Comparison of ENCODE assay signal across 23 mouse cellular contexts in genomic region chr2:36215203-36215739, GRCm38 (mm10). TPM values are rescaled to one million over a fixed set of nuclear protein-coding genes. Genes with fewer than 3 reads are reported as not detected.
DNase-seq lines count a peak whose midpoint lies in the region; ATAC-seq and TF ChIP-seq lines count a peak whose summit lies in the region.
"Had no signal": no experiment of that assay in that cellular context is flagged by ENCODE, and none has a peak within 500 bp of the region (broad histone marks: within the 10 kb centered on the region; RNA-seq: fewer than 3 reads in every experiment).

No protein-coding gene starts in this region.

- no peak overlapping the region for H3K4me2 ChIP-seq in kidney, embryonic 16.5 days (replicated peaks; ENCODE audit: low read depth, low read length)
- H3K4me2 ChIP-seq in lung, embryonic 16.5 days (ENCODE audit: low read depth, low read length), result no peak overlapping the region
- no peak overlapping the region for H3K4me2 ChIP-seq in CH12.LX (ENCODE audit: insufficient read depth, low read depth, poor library complexity, severe bottlenecking)
- H3K4me2 ChIP-seq in forebrain, embryonic 13.5 days, result no peak overlapping the region
- H3K4me2 ChIP-seq: embryonic facial prominence, embryonic 13.5 days; embryonic facial prominence, embryonic 15.5 days; forebrain, embryonic 12.5 days; forebrain, embryonic 15.5 days had no signal

- 91% methylated on average over 5 of the region's 5 CpGs for WGBS in kidney, embryonic 16.5 days
- WGBS in lung, embryonic 16.5 days, result 90% methylated on average over 5 of the region's 5 CpGs
- WGBS in lung, adult 2 months, result 97% methylated on average over 5 of the region's 5 CpGs
- WGBS in forebrain, embryonic 13.5 days, result 86% methylated on average over 5 of the region's 5 CpGs

- no peaks in the 10 kb centered on the region for H3K36me3 ChIP-seq in kidney, embryonic 16.5 days (ENCODE audit: insufficient read depth, low read length)
- no peaks in the 10 kb centered on the region for H3K36me3 ChIP-seq in lung, embryonic 16.5 days (ENCODE audit: control insufficient read depth, insufficient read depth, low read length)
- H3K36me3 ChIP-seq in CH12.LX (replicated peaks in 1 of 2; ENCODE audit: control insufficient read depth in 1 of 2, insufficient read depth in 1 of 2, low read length in 1 of 2), result no peaks in the 10 kb centered on the region
- no peaks in the 10 kb centered on the region for H3K36me3 ChIP-seq in forebrain, embryonic 13.5 days (ENCODE audit: poor library complexity, severe bottlenecking)
- H3K36me3 ChIP-seq: embryonic facial prominence, embryonic 13.5 days; embryonic facial prominence, embryonic 15.5 days; forebrain, embryonic 10.5 days; forebrain, embryonic 12.5 days; forebrain, embryonic 15.5 days had no signal

- peaks cover 9% of the 10 kb centered on the region for H3K27me3 ChIP-seq in kidney, embryonic 16.5 days (ENCODE audit: insufficient read depth, low read length)
- peaks cover 13% of the 10 kb centered on the region for H3K27me3 ChIP-seq in lung, embryonic 16.5 days (ENCODE audit: control insufficient read depth, insufficient read depth, low read depth, low read length)
- no peaks in the 10 kb centered on the region for H3K27me3 ChIP-seq in CH12.LX (replicated peaks)
- peaks cover 26% of the 10 kb centered on the region for H3K27me3 ChIP-seq in forebrain, embryonic 13.5 days

- dilution Hi-C loops in CH12.LX (cut with MboI; ENCODE audit: extremely low pct_ligation_motif_present, extremely low pct_unique_long_range_greater_than_20kb, low sequenced_read_pairs), result no loop called here

- TF ChIP-seq EP300 in CH12.LX (IDR thresholded peaks at IDR 0.05; ENCODE audit: low read length), result peak; percentile 38; the same call in 1 of the 2 replicates

- in situ Hi-C loops in CH12.LX (cut with MboI; ENCODE audit: low pct_ligation_motif_present, low pct_unique_long_range_greater_than_20kb, low sequenced_read_pairs), result loop anchor here (10.0 to 25.0 kb wide), 2 partner anchors 60 to 653 kb away; partner anchors contain the start of gene Dab2ip

- peak overlapping the region; percentile 40; the same call in 1 of the 2 replicates for H3K27ac ChIP-seq in kidney, embryonic 16.5 days (ENCODE audit: low read length)
- H3K27ac ChIP-seq in lung, embryonic 16.5 days (ENCODE audit: low read length), result peak overlapping the region; percentile 95
- no peak overlapping the region for H3K27ac ChIP-seq in CH12.LX (ENCODE audit: insufficient read depth, low read depth)
- H3K27ac ChIP-seq in forebrain, embryonic 13.5 days, result no peak overlapping the region
- H3K27ac ChIP-seq: embryonic facial prominence, embryonic 15.5 days; forebrain, embryonic 10.5 days; forebrain, embryonic 12.5 days; forebrain, embryonic 15.5 days had no signal

- no peak for TF ChIP-seq CTCF in lung, adult 2 months (IDR thresholded peaks at IDR 0.05; ENCODE audit: insufficient read depth, low read length)
- no peak for TF ChIP-seq CTCF in CH12.LX (conservative IDR thresholded peaks at IDR 0.05 in 1 of 2, IDR thresholded peaks at IDR 0.05 in 1 of 2; ENCODE audit: low read depth in 2 of 2, low read length in 2 of 2)

- no peak for TF ChIP-seq POLR2A in lung, adult 2 months (IDR thresholded peaks at IDR 0.05; ENCODE audit: borderline replicate concordance, extremely low read depth, low read depth, low read length)
- TF ChIP-seq POLR2A in CH12.LX (IDR thresholded peaks at IDR 0.05; ENCODE audit: low read depth, low read length), result no peak

- no peak overlapping the region for H3K4me3 ChIP-seq in kidney, embryonic 16.5 days (ENCODE audit: low read length)
- no peak overlapping the region for H3K4me3 ChIP-seq in lung, embryonic 16.5 days (ENCODE audit: low read length)
- no peak overlapping the region for H3K4me3 ChIP-seq in lung, adult 2 months (replicated peaks; ENCODE audit: extremely low read depth, low read depth, low read length)
- H3K4me3 ChIP-seq in CH12.LX (replicated peaks in 1 of 3; ENCODE audit: low read depth in 2 of 3, low read length in 2 of 3, poor library complexity in 1 of 3), result no peak overlapping the region
- no peak overlapping the region for H3K4me3 ChIP-seq in forebrain, embryonic 13.5 days
- H3K4me3 ChIP-seq: embryonic facial prominence, embryonic 13.5 days; embryonic facial prominence, embryonic 15.5 days; erythroblast, embryonic 14.5 days; forebrain, embryonic 10.5 days; forebrain, embryonic 12.5 days; forebrain, embryonic 15.5 days had no signal

- no peak for ATAC-seq in kidney, embryonic 16.5 days (ENCODE audit: low FRiP score, low TSS enrichment)
- no peak for ATAC-seq in lung, embryonic 16.5 days (ENCODE audit: low read depth)
- ATAC-seq in forebrain, embryonic 13.5 days, result no peak
- ATAC-seq: CD4-positive, CD25-positive, alpha-beta regulatory T cell, adult 4 months; forebrain, embryonic 15.5 days had no signal

- H3K4me1 ChIP-seq in kidney, embryonic 16.5 days (ENCODE audit: insufficient read depth, low read length), result peaks cover 57% of the 10 kb centered on the region
- H3K4me1 ChIP-seq in lung, embryonic 16.5 days (replicated peaks; ENCODE audit: control insufficient read depth, insufficient read depth, low read length), result peaks cover 54% of the 10 kb centered on the region
- peaks cover 16% of the 10 kb centered on the region for H3K4me1 ChIP-seq in lung, adult 2 months (ENCODE audit: control insufficient read depth, insufficient read depth, low read length)
- H3K4me1 ChIP-seq in CH12.LX (ENCODE audit: control insufficient read depth in 1 of 2, insufficient read depth in 2 of 2), result peaks cover 16 to 57% of the 10 kb centered on the region in 2 experiments
- H3K4me1 ChIP-seq in forebrain, embryonic 13.5 days, result peaks cover 14% of the 10 kb centered on the region

- no peak; the same call in 1 of the 2 replicates for TF ChIP-seq RAD21 in CH12.LX (IDR thresholded peaks at IDR 0.05; ENCODE audit: low read depth, low read length)

- no peaks in the 10 kb centered on the region for H3K79me2 ChIP-seq in CH12.LX (replicated peaks; ENCODE audit: control insufficient read depth, extremely low read depth, insufficient read depth, poor library complexity, severe bottlenecking)

- H3K9ac ChIP-seq in kidney, embryonic 16.5 days (replicated peaks; ENCODE audit: low read length), result no peak overlapping the region
- no peak overlapping the region for H3K9ac ChIP-seq in lung, embryonic 16.5 days (ENCODE audit: low read length)
- no peak overlapping the region for H3K9ac ChIP-seq in CH12.LX (ENCODE audit: insufficient read depth, low read depth)
- no peak overlapping the region for H3K9ac ChIP-seq in forebrain, embryonic 13.5 days
- H3K9ac ChIP-seq: embryonic facial prominence, embryonic 13.5 days; embryonic facial prominence, embryonic 15.5 days; forebrain, embryonic 12.5 days; forebrain, embryonic 15.5 days; forebrain, postnatal 0 days had no signal

- no peaks in the 10 kb centered on the region for H3K9me3 ChIP-seq in kidney, embryonic 16.5 days (ENCODE audit: low read length)
- no peaks in the 10 kb centered on the region for H3K9me3 ChIP-seq in lung, embryonic 16.5 days (ENCODE audit: control insufficient read depth, low read length)
- H3K9me3 ChIP-seq in CH12.LX (replicated peaks; ENCODE audit: low read length), result no peaks in the 10 kb centered on the region
- no peaks in the 10 kb centered on the region for H3K9me3 ChIP-seq in forebrain, embryonic 13.5 days (replicated peaks)
- H3K9me3 ChIP-seq: embryonic facial prominence, embryonic 13.5 days; embryonic facial prominence, embryonic 15.5 days; forebrain, embryonic 10.5 days; forebrain, embryonic 12.5 days; forebrain, embryonic 15.5 days had no signal

- no peak for DNase-seq in kidney, postnatal 36 days
- DNase-seq in lung, adult 2 months, result no peak
- peak; percentile 90 for DNase-seq in 416B (ENCODE audit: low read depth)
- DNase-seq in CH12.LX (ENCODE audit: extremely low read depth), result peak; percentile 59
- DNase-seq: adrenal gland, adult 2 months; adrenal gland, postnatal 25 days; B cell, adult 2 months; cerebellum, adult 11 months; cerebellum, adult 18-20 months; cerebellum, adult 8-10 months; cerebellum, adult 9-11 months; cerebellum, postnatal 36 days; forebrain, postnatal 0 days had no signal

TF ChIP-seq in CH12.LX, 34 proteins besides CTCF, POLR2A, EP300 and RAD21:
- TF ChIP-seq SMC3 (IDR thresholded peaks at IDR 0.05; ENCODE audit: low read depth, low read length) (no peak), ETS1 (conservative IDR thresholded peaks at IDR 0.05; ENCODE audit: low read depth, low read length) (peak; percentile 56), CHD2 (IDR thresholded peaks at IDR 0.05; ENCODE audit: low read length) (no peak), PAX5 (IDR thresholded peaks at IDR 0.05; ENCODE audit: low read length) (no peak)
TF ChIP-seq in CH12.LX: peak in this region for 1.

RNA-seq across cellular contexts. Expression of gene Ptgs1, which starts 15.0 kb away (rescaled TPM):
- polyA plus RNA-seq in kidney, embryonic 16.5 days (2015; fragmentation: Nextera tagmentation; extraction: Ambion mirVana), result 39.9 and 40.1 TPM in 2 replicates
- 76.1 and 83.5 TPM in 2 replicates for polyA plus RNA-seq in lung, embryonic 16.5 days (2015; fragmentation: Nextera tagmentation; extraction: Ambion mirVana)
- polyA plus RNA-seq in lung, adult 2 months (2012; rRNA removed), result 58.4 and 66.1 TPM in 2 replicates
- total RNA-seq in CH12.LX (2012; rRNA removed), result 3.0 and 3.1 TPM in 2 replicates
- 2.9 and 3.0 TPM in 2 replicates for total RNA-seq in CH12.LX (2014; rRNA removed)
- polyA plus RNA-seq in CH12.LX (2012; ENCODE audit: insufficient read length, low read depth), result 1.6 and 2.6 TPM in 2 replicates
- polyA plus RNA-seq in forebrain, embryonic 13.5 days (2015; fragmentation: Nextera tagmentation; extraction: Ambion mirVana), result 2.2 and 2.4 TPM in 2 replicates

Comparison
In these comparisons a context has a peak if more than half of its experiments do, and no peak if none do; other contexts are left out.
1. H3K27ac ChIP-seq: peak in kidney, embryonic 16.5 days (single experiment) and lung, embryonic 16.5 days (single experiment); none in CH12.LX (single experiment) and forebrain, embryonic 13.5 days (single experiment).
2. DNase-seq: peak in 416B (single experiment) and CH12.LX (single experiment); none in kidney, postnatal 36 days (0 of 2) and lung, adult 2 months (single experiment).
3. RNA of gene Ptgs1, which starts 15.0 kb away (polyA plus RNA-seq): 76.1 to 83.5 TPM in lung, embryonic 16.5 days, 58.4 to 66.1 TPM in lung, adult 2 months and 39.9 to 40.1 TPM in kidney, embryonic 16.5 days; 2.2 to 2.4 TPM in forebrain, embryonic 13.5 days and 1.6 to 2.6 TPM in CH12.LX; every median in the first group is over 10 times any median in the second.